Mouse (Mus musculus) limb, embryonic 14.5 days (tissue): Measurements from ENCODE around the gene Klhdc4. TPM values are rescaled to one million over a fixed set of nuclear protein-coding genes. Genes with fewer than 3 reads are reported as not detected.

ENCODE experiments used
- ATAC-seq: fragments of 200-750 bp; cut with Nextera tagmentation; 2 replicates; pipeline ENCODE4 v1.8.0; 2017; ENCODE audit warnings: low read depth, moderate number of reproducible peaks, moderate TSS enrichment; ENCODE audit not compliant: low FRiP score
- DNase-seq: peaks from one replicate; pipeline ENCODE4 v3.0.0-alpha.2; 2015; ENCODE audit warnings: low spot score
- H3K27ac ChIP-seq: fragments of 300-500 bp; sonication (generic); replicated peaks from 2 replicates; pipeline ENCODE4 v1.5.1; 2014; ENCODE audit warnings: low read depth, mild to moderate bottlenecking, low read length, moderate library complexity, mixed read lengths
- H3K27me3 ChIP-seq: fragments of 300-500 bp; sonication (generic); 2 replicates; pipeline ENCODE4 v1.6.1; 2014; ENCODE audit warnings: low read length, mixed read lengths; ENCODE audit not compliant: control insufficient read depth, insufficient read depth
- H3K36me3 ChIP-seq: fragments of 300-500 bp; sonication (generic); 2 replicates; pipeline ENCODE4 v1.6.1; 2014; ENCODE audit warnings: mild to moderate bottlenecking, low read length, moderate library complexity, mixed read lengths; ENCODE audit not compliant: control insufficient read depth, insufficient read depth
- H3K4me1 ChIP-seq: fragments of 300-500 bp; sonication (generic); 2 replicates; pipeline ENCODE4 v1.6.1; 2014; ENCODE audit warnings: antibody characterized with exemption, low read length, mixed read lengths; ENCODE audit not compliant: control insufficient read depth, insufficient read depth
- H3K4me2 ChIP-seq: fragments of 300-500 bp; sonication (generic); replicated peaks from 2 replicates; pipeline ENCODE4 v1.6.1; 2014; ENCODE audit warnings: low read depth, mild to moderate bottlenecking, low read length, moderate library complexity; ENCODE audit not compliant: severe bottlenecking
- H3K4me3 ChIP-seq: fragments of 300-500 bp; sonication (generic); replicated peaks from 2 replicates; pipeline ENCODE4 v1.5.1; 2014; ENCODE audit warnings: low read length
- H3K9ac ChIP-seq: fragments of 300-500 bp; sonication (generic); 2 replicates; pipeline ENCODE4 v1.6.1; 2014; ENCODE audit warnings: mild to moderate bottlenecking, low read depth, low read length, moderate library complexity; ENCODE audit not compliant: severe bottlenecking
- H3K9me3 ChIP-seq: fragments of 300-500 bp; sonication (generic); 2 replicates; pipeline ENCODE4 v1.6.1; 2016; ENCODE audit warnings: low read length; ENCODE audit not compliant: control insufficient read depth
- POLR2A ChIP-seq: fragments of 200-500 bp; IDR thresholded peaks from 2 replicates; pipeline ENCODE4 v1.8.0; 2012; ENCODE audit warnings: inconsistent platforms, mild to moderate bottlenecking, moderate library complexity, borderline replicate concordance; ENCODE audit not compliant: insufficient read depth, insufficient read length; ENCODE audit errors: extremely low read depth
- WGBS: fragments of 180-500 bp; shearing (Covaris S2); extraction: QIAGEN DNeasy Blood & Tissue Kit; methylation state at CpG from one replicate; pipeline ENCODE4 v1.1.7; 2014; 5-methylcytosine and 5-hydroxymethylcytosine counted together
- polyA plus RNA-seq, 2 experiments: library from polyadenylated mRNA; depleted of rRNA in 1 of 2; stranded (reverse) in 1 of 2; unstranded in 1 of 2; fragments of >200 nt; fragmentation: Nextera tagmentation in 1 of 2; extraction: Ambion mirVana in 1 of 2; gene quantifications; 2 replicates each; pipeline versions ENCODE4 v1.2.1 to v1.2.3; 2012 to 2014

Klhdc4 gene
- polyA plus RNA-seq, 2 experiments: 32.0 to 37.2 TPM

GRCm38 (mm10) chr8:121841242-121841641 is 11.9 kb upstream of the Klhdc4 start:
- no peaks in the 10 kb centered on the region for H3K9me3 ChIP-seq
- no peak for ATAC-seq
- no peaks in the 10 kb centered on the region for H3K36me3 ChIP-seq
- no peak for DNase-seq
- TF ChIP-seq POLR2A: no peak
- no peaks in the 10 kb centered on the region for H3K4me1 ChIP-seq
- no peaks in the 10 kb centered on the region for H3K27me3 ChIP-seq
- H3K4me3 ChIP-seq: no peak overlapping the region
- no peak overlapping the region for H3K9ac ChIP-seq
- no peak overlapping the region for H3K4me2 ChIP-seq
- 58% methylated on average over 8 of the region's 8 CpGs for WGBS
- H3K27ac ChIP-seq: no peak overlapping the region

GRCm38 (mm10) chr8:121832503-121832902 is 3.1 kb upstream of the Klhdc4 start:
- Histone ChIP-seq H3K9me3 (no peaks in the 10 kb centered on the region), H3K4me2 (no peak overlapping the region), H3K4me3 (no peak overlapping the region), H3K36me3 (no peaks in the 10 kb centered on the region), H3K9ac (no peak overlapping the region), H3K27me3 (no peaks in the 10 kb centered on the region), H3K4me1 (peaks cover 12% of the 10 kb centered on the region), H3K27ac (no peak overlapping the region)
- WGBS: 16% methylated on average over 6 of the region's 6 CpGs
- ATAC-seq: no peak
- no peak for TF ChIP-seq POLR2A
- DNase-seq: peak; percentile 50

GRCm38 (mm10) chr8:121832061-121832460 is 2.7 kb upstream of the Klhdc4 start:
- Histone ChIP-seq H3K4me1 (peaks cover 12% of the 10 kb centered on the region), H3K9ac (no peak overlapping the region), H3K27me3 (no peaks in the 10 kb centered on the region), H3K9me3 (no peaks in the 10 kb centered on the region), H3K4me3 (no peak overlapping the region), H3K36me3 (no peaks in the 10 kb centered on the region), H3K4me2 (no peak overlapping the region), H3K27ac (no peak overlapping the region)
- 79% methylated on average over 2 of the region's 2 CpGs for WGBS
- no peak for TF ChIP-seq POLR2A
- ATAC-seq: no peak
- DNase-seq: no peak

GRCm38 (mm10) chr8:121829777-121830362 is 501 bp upstream of the Klhdc4 start:
- Histone ChIP-seq H3K27me3 (no peaks in the 10 kb centered on the region), H3K27ac (0 out of 2 replicates have a peak overlapping the region, but pooled peaks have one; percentile 8), H3K4me2 (peak overlapping the region; percentile 93), H3K4me3 (peak overlapping the region; percentile 88), H3K4me1 (peaks cover 12% of the 10 kb centered on the region), H3K9me3 (no peaks in the 10 kb centered on the region), H3K9ac (peak overlapping the region; percentile 80), H3K36me3 (no peaks in the 10 kb centered on the region)
- WGBS: 17% methylated on average over 18 of the region's 18 CpGs
- ATAC-seq (peak; percentile 72; the same call in 1 of the 2 replicates), DNase-seq (no peak)
- TF ChIP-seq POLR2A: no peak

- Histone ChIP-seq H3K4me1 (peaks cover 12% of the 10 kb centered on the region), H3K36me3 (no peaks in the 10 kb centered on the region), H3K4me3 (peak overlapping the region; percentile 88), H3K9me3 (no peaks in the 10 kb centered on the region), H3K27ac (no peak overlapping the region), H3K9ac (peak overlapping the region; percentile 80), H3K27me3 (no peaks in the 10 kb centered on the region), H3K4me2 (peak overlapping the region; percentile 93)
- TF ChIP-seq POLR2A: no peak
- 35% methylated on average over 10 of the region's 10 CpGs for whole genome bisulfite sequencing
- ATAC-seq (no peak), DNase-seq (no peak)
Observed at GRCm38 (mm10) chr8:121828376-121829023, 869 bp downstream of the Klhdc4 start.
